Mouse (Mus musculus) heart, embryonic 12.5 days (tissue): ENCODE data around the gene Pheta1. TPM values are rescaled to one million over a fixed set of nuclear protein-coding genes. Genes with fewer than 3 reads are reported as not detected.

Experiments
- ATAC-seq: fragments of 200-750 bp; cut with Nextera tagmentation; 2 replicates; pipeline ENCODE4 v1.8.0; 2017; ENCODE audit warnings: moderate TSS enrichment, moderate library complexity; ENCODE audit not compliant: insufficient number of reproducible peaks, low FRiP score
- H3K27ac ChIP-seq: fragments of 300-500 bp; sonication (generic); 2 replicates; pipeline ENCODE4 v1.5.1; 2016; ENCODE audit warnings: mild to moderate bottlenecking, moderate library complexity; ENCODE audit not compliant: poor library complexity, severe bottlenecking
- H3K27me3 ChIP-seq: fragments of 300-500 bp; sonication (generic); replicated peaks from 2 replicates; pipeline ENCODE4 v1.6.1; 2016; ENCODE audit warnings: mild to moderate bottlenecking, moderate library complexity
- H3K36me3 ChIP-seq: fragments of 300-500 bp; sonication (generic); 2 replicates; pipeline ENCODE4 v1.6.1; 2016; ENCODE audit warnings: mild to moderate bottlenecking, moderate library complexity
- H3K4me1 ChIP-seq: fragments of 300-500 bp; sonication (generic); replicated peaks from 2 replicates; pipeline ENCODE4 v1.6.1; 2016; ENCODE audit warnings: mild to moderate bottlenecking
- H3K4me2 ChIP-seq: fragments of 300-500 bp; sonication (generic); 2 replicates; pipeline ENCODE4 v1.6.1; 2016; ENCODE audit warnings: mild to moderate bottlenecking, moderate library complexity
- H3K4me3 ChIP-seq: fragments of 300-500 bp; sonication (generic); 2 replicates; pipeline ENCODE4 v1.5.1; 2016; ENCODE audit warnings: mild to moderate bottlenecking
- H3K9ac ChIP-seq: fragments of 300-500 bp; sonication (generic); 2 replicates; pipeline ENCODE4 v1.6.1; 2016; ENCODE audit warnings: mild to moderate bottlenecking, moderate library complexity
- H3K9me3 ChIP-seq: fragments of 300-500 bp; sonication (generic); replicated peaks from 2 replicates; pipeline ENCODE4 v1.6.1; 2016; ENCODE audit warnings: mild to moderate bottlenecking, moderate library complexity
- WGBS: fragments of 180-500 bp; shearing (Covaris S2); methylation state at CpG from one replicate; pipeline ENCODE4 v1.1.7; 2016; 5-methylcytosine and 5-hydroxymethylcytosine counted together
- polyA plus RNA-seq: library from polyadenylated mRNA; unstranded; fragments of >200 nt; fragmentation: Nextera tagmentation; extraction: Ambion mirVana; gene quantifications from 2 replicates; pipeline ENCODE4 v1.2.1, GENCODE M21; 2016

The Pheta1 gene
- polyA plus RNA-seq, 1 experiment from 2014 or later: 17.1 TPM

DNA sequence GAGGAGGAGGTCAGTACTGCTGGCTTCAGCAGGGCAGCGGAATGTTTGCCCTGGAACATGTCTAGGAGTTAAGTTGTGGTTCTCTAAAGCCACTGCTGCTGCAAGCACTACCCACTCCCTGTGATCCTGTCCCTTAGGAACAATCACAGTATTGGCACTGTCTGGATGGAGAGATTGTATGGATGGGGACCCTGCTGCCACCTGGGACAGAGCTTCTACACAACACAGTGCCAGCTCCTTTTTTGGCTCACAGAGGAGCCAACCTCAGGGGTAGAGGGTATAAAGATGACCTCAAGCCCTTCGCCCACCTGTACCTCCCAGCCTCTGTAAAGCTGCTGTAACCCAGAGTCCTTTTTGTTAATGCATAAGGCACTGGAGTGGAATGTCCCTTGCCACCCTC, 32.2 kb upstream of the Pheta1 start:
- H3K36me3 ChIP-seq: peaks cover 91% of the 10 kb centered on the region
- no peaks in the 10 kb centered on the region for H3K9me3 ChIP-seq
- no peaks in the 10 kb centered on the region for H3K27me3 ChIP-seq
- H3K4me3 ChIP-seq: no peak overlapping the region
- no peak for ATAC-seq
- H3K9ac ChIP-seq: no peak overlapping the region
- H3K27ac ChIP-seq: no peak overlapping the region
- WGBS: 97% methylated on average over 2 of the region's 2 CpGs
- no peak overlapping the region for H3K4me2 ChIP-seq
- peaks cover 37% of the 10 kb centered on the region for H3K4me1 ChIP-seq

DNA sequence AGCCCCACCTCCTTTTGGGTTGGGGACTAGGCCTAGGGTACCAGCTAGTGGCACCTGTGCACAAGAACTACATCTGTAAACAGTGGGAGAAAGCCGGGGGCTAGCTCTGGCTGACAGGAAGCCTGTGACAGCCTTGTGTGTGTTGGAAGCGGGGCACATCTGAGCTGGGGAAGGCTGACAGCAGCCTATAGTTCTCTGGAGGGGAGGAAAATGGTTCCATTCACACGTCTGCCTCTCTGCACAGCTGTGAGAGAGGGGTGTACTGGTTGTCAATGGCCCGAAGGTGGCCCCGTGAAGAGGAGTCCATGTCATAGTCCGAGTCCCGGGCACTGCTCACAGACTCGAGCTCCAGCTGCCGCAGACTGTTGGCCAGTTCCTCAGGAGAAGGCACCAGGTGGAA, 31.2 kb upstream of the Pheta1 start:
- Histone ChIP-seq H3K4me3 (no peak overlapping the region), H3K27ac (no peak overlapping the region), H3K9ac (no peak overlapping the region), H3K27me3 (no peaks in the 10 kb centered on the region), H3K36me3 (peaks cover 88% of the 10 kb centered on the region), H3K4me2 (no peak overlapping the region), H3K9me3 (no peaks in the 10 kb centered on the region), H3K4me1 (peaks cover 35% of the 10 kb centered on the region)
- WGBS: 86% methylated on average over 9 of the region's 9 CpGs
- ATAC-seq: no peak

DNA sequence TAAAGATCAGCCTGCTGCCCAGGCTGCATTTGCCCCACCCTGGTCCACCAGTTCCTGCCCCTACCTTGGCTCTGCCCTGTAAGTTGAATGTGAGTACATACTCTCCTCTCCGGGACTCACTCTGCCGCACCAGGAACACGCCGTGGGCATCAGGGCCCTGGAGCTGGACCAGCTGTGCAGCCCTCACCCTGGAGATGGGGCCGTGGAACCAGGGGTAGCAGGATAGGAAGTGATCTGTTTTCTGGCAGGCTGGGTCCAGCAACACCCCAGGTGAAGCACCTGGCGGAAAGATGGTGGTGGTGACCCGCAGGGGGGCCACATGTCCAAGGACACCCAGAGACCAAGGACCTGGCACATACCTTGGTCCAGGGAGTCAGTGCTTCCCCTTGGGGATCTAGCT, 30.4 kb upstream of the Pheta1 start:
- H3K9me3 ChIP-seq: no peaks in the 10 kb centered on the region
- no peak overlapping the region for H3K4me2 ChIP-seq
- no peak overlapping the region for H3K4me3 ChIP-seq
- peaks cover 40% of the 10 kb centered on the region for H3K4me1 ChIP-seq
- H3K27me3 ChIP-seq: no peaks in the 10 kb centered on the region
- no peak overlapping the region for H3K27ac ChIP-seq
- H3K9ac ChIP-seq: no peak overlapping the region
- peaks cover 88% of the 10 kb centered on the region for H3K36me3 ChIP-seq
- 93% methylated on average over 7 of the region's 7 CpGs for WGBS
- ATAC-seq: no peak

DNA sequence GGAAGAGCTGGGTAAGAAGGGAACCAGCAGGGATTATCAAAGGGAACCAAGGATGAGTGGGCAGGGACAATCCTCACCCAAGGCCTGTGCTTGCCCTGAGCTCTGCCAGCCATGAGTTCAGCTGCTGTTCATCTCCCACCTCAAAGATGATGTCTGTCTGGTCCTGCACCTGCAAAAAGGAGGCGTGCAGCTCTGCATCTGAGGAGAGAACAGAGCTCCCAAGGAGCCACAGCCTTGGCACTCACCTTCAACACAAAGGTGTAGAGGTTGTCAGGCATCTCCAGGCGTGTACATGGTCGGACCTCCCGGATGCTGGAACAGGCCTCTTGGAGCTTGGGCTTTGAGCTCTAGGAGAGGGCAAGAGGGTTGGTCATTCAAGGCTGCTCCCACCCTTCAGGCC, 29.9 kb upstream of the Pheta1 start:
- Histone ChIP-seq H3K36me3 (peaks cover 87% of the 10 kb centered on the region), H3K4me1 (peaks cover 44% of the 10 kb centered on the region), H3K9ac (no peak overlapping the region), H3K27me3 (no peaks in the 10 kb centered on the region), H3K9me3 (no peaks in the 10 kb centered on the region), H3K4me3 (no peak overlapping the region), H3K27ac (no peak overlapping the region), H3K4me2 (no peak overlapping the region)
- WGBS: 86% methylated on average over 4 of the region's 4 CpGs
- ATAC-seq: no peak

DNA sequence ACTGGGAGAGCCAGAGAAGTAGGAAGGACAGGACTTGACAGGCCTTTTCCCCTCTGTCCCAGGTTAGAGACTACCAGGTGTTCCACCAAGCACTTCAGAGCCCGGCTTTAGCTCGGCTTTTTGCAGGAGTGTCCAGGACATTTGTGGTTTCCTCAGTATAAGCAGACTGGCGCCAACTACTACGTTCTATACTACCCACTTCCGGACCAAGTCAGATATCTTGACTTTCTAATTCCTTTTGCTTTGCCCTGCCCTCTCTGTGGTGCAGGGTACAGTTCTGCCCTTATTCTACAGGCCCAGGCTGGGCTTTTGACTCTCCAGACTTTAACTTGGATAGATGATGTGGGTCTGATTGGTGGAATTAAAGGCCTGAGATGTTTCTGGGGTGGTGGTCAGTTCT, 29.2 kb upstream of the Pheta1 start:
- Histone ChIP-seq H3K9me3 (no peaks in the 10 kb centered on the region), H3K36me3 (peaks cover 80% of the 10 kb centered on the region), H3K27me3 (no peaks in the 10 kb centered on the region), H3K9ac (0 out of 2 replicates have a peak overlapping the region, but pooled peaks have one; percentile 3), H3K4me2 (no peak overlapping the region), H3K4me1 (peaks cover 51% of the 10 kb centered on the region), H3K27ac (0 out of 2 replicates have a peak overlapping the region, but pooled peaks have one; percentile 49), H3K4me3 (no peak overlapping the region)
- no peak for ATAC-seq
- 82% methylated on average over 5 of the region's 5 CpGs for WGBS

DNA sequence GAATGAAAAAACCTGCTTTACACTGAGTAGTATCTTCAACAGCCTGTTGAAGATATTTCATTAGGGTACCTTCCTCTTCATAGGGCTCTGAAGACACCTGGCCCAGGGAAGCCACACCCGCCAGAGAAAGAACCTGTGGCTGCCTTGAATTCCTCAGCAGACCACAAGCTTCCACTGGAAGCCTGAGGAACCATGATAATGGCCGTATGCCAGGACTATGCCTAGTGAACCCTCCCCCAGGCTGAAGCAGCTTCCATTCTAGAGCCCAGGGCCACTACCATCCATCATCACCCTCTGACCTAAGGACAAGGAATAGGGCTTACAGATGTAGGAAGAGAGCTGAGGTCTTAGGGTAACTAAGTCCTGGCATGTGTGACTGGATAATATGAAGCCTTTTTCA, 28.6 kb upstream of the Pheta1 start:
- H3K9ac ChIP-seq: no peak overlapping the region
- H3K36me3 ChIP-seq: peaks cover 82% of the 10 kb centered on the region
- no peak overlapping the region for H3K4me2 ChIP-seq
- WGBS: 44% methylated on average over 2 of the region's 2 CpGs
- H3K9me3 ChIP-seq: no peaks in the 10 kb centered on the region
- H3K27me3 ChIP-seq: no peaks in the 10 kb centered on the region
- no peak overlapping the region for H3K4me3 ChIP-seq
- H3K27ac ChIP-seq: no peak overlapping the region
- ATAC-seq: no peak
- H3K4me1 ChIP-seq: peaks cover 53% of the 10 kb centered on the region

DNA sequence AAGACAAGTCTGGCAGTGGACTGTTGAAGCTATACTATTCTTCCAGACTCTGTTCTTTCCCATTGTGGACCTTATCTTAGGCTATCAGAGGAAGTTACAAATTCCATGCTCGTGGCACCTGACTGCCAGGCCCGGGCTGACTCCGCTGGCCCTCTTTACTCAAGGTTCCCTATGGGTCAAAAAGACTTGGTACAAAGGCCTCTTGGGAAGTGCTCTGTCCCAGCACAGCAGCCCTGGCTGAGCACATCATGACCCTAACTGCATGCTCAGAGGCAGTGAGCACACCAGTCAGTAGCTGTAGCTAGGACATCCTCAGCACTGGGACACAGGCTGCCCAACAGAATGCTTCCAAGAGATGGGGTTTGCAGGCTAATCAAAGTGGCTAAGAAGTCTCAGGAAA, 28.1 kb upstream of the Pheta1 start:
- Histone ChIP-seq H3K9me3 (no peaks in the 10 kb centered on the region), H3K27me3 (no peaks in the 10 kb centered on the region), H3K4me3 (no peak overlapping the region), H3K36me3 (peaks cover 81% of the 10 kb centered on the region), H3K27ac (no peak overlapping the region), H3K4me1 (peaks cover 53% of the 10 kb centered on the region), H3K4me2 (no peak overlapping the region), H3K9ac (no peak overlapping the region)
- WGBS: 49% methylated on average over 3 of the region's 3 CpGs
- no peak for ATAC-seq

DNA sequence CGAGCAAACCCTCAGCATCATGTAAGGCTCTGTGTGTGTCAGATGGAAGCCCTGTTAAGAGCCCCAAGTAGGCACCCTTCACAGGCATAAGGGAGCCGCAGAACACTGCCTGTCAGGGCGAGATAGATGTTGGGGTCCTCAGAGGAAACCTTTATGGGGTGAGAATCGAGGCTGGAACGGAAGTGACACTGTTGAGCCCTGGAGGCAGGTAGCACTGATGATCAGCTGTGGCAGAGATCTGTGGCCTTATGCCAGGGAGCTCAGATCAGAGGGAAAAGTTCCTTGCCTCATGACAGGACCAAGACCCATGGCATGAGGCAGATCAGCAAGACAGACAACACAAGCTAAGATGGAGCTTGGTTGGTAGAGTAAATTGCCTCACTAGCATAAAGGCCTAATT, 27.7 kb upstream of the Pheta1 start:
- Histone ChIP-seq H3K4me3 (no peak overlapping the region), H3K4me1 (peaks cover 53% of the 10 kb centered on the region), H3K4me2 (no peak overlapping the region), H3K9ac (no peak overlapping the region), H3K27me3 (no peaks in the 10 kb centered on the region), H3K27ac (no peak overlapping the region), H3K9me3 (no peaks in the 10 kb centered on the region), H3K36me3 (peaks cover 77% of the 10 kb centered on the region)
- ATAC-seq: no peak
- 82% methylated on average over 5 of the region's 5 CpGs for WGBS

DNA sequence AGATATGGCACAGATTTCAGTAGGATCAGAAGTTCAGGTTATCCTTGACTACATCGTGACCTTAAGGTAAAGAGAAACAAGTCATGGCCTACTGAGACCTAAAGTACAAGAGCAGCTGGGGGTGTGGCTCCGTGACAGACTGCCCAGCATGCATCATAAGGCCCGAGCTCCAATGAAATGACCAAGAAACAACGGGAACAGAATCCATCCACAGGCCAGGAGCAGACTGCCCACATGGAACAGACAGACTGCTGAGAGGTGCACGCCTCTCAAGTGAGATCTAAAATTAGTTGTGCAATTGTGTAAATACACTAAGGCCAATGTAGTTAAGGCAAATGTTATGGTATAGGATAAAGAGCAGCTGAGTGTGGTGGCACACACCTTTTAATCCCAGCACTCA, 27.2 kb upstream of the Pheta1 start:
- H3K27me3 ChIP-seq: no peaks in the 10 kb centered on the region

DNA sequence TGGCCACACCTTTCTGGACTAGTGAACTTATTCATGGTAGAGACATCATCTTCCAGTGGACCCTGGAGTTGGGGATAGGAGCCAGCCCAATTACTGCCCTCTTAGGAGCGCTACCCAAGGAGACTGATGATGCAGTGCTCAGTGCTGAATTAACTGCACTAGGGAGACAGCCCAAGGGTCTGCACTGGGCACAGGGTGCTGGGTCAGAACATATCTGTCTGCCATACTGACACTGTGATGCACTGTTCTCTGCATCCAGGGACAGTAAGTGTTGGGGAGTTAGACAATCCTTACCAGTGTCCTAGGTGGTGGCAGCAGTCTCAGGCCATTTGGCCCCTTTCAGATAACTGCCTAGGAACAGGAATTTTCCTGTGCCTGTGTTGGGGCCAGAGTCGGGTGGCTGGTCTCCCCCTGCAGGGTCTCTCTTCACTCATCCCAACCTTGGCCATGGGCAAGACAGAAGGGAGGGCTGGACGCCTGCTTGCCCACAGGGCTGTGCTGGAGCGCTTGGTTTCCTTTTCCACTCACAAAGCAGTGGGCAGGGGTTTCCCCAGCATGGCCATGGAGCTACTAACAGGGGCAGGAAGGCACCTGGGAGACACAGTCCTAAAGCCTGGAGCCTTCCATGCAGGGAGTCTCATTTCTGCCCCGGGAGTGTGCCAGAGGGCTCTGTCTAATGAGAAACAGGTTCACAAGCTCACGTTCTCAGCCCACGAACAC, 25.8 kb upstream of the Pheta1 start:
- H3K27ac ChIP-seq: no peak overlapping the region
- no peak overlapping the region for H3K4me3 ChIP-seq
- no peaks in the 10 kb centered on the region for H3K27me3 ChIP-seq
- 68% methylated on average over 7 of the region's 7 CpGs for WGBS
- ATAC-seq: no peak
- H3K9ac ChIP-seq: no peak overlapping the region; the same call in 1 of the 2 replicates
- H3K4me1 ChIP-seq: peaks cover 53% of the 10 kb centered on the region
- H3K4me2 ChIP-seq: no peak overlapping the region
- H3K9me3 ChIP-seq: no peaks in the 10 kb centered on the region
- H3K36me3 ChIP-seq: peaks cover 73% of the 10 kb centered on the region

More for the DNA sequence above, 27.2 kb upstream of the Pheta1 start:
- Histone ChIP-seq H3K4me3 (no peak overlapping the region), H3K4me2 (no peak overlapping the region), H3K9me3 (no peaks in the 10 kb centered on the region), H3K4me1 (peaks cover 53% of the 10 kb centered on the region), H3K27ac (no peak overlapping the region), H3K36me3 (peaks cover 76% of the 10 kb centered on the region), H3K9ac (no peak overlapping the region)
- WGBS: 65% methylated on average over 5 of the region's 5 CpGs
- no peak for ATAC-seq

DNA sequence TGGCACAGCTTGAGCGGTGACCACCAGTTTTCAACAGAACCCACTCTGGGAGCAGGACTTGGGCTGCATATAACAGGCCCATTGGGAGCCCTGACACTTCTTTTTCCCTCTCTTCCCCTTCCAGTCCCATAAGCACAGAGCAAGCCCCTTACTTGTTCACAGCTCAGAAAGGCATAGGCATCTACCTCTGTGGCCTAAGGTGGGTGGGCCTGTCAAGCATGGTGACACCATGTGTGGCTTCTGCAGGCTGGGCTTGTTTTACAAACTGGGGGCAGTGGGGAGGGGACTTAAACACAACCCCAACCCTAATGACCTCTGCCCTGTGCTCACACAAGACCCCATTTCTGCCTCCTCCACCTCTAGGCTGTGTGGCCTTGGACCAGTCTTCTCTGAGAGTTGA, 25.1 kb upstream of the Pheta1 start:
- Histone ChIP-seq H3K36me3 (peaks cover 73% of the 10 kb centered on the region), H3K27me3 (no peaks in the 10 kb centered on the region), H3K27ac (0 out of 2 replicates have a peak overlapping the region, but pooled peaks have one; percentile 63), H3K4me1 (peaks cover 59% of the 10 kb centered on the region), H3K9me3 (no peaks in the 10 kb centered on the region), H3K4me2 (no peak overlapping the region), H3K4me3 (no peak overlapping the region), H3K9ac (no peak overlapping the region)
- ATAC-seq: 0 out of 2 replicates have a peak, but pooled peaks have one; percentile 4
- WGBS: 92% methylated on average over 1 of the region's 1 CpGs

DNA sequence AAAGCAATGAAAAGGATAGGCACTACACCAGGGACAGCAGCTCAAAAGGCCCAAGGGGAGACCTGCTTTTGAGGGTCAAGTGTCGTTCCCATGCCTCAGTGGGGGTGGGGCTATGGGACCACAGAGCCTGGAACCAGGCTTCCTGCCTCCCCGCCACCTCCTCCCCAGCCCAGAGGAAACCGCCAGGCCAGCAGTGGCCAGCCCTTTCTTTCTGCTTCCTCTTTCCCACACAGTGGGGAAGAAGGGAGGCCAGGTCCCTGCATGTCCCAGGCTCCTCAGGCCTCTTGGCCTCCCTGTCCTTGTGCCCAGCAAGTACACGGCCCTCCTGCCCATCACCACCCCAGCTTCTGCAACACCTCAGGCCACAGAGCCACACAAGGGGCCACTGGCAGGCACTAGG, 24.7 kb upstream of the Pheta1 start:
- Histone ChIP-seq H3K4me1 (peaks cover 63% of the 10 kb centered on the region), H3K4me2 (no peak overlapping the region), H3K9ac (peak overlapping the region; percentile 24; the same call in 1 of the 2 replicates), H3K4me3 (no peak overlapping the region), H3K27me3 (no peaks in the 10 kb centered on the region), H3K27ac (peak overlapping the region; percentile 63), H3K36me3 (peaks cover 70% of the 10 kb centered on the region), H3K9me3 (no peaks in the 10 kb centered on the region)
- 47% methylated on average over 4 of the region's 4 CpGs for WGBS
- ATAC-seq: peak; percentile 54
